Mouse (Mus musculus) G1E (cell line): ENCODE measurements around the gene Il2ra.

ENCODE experiments used
- CTCF ChIP-seq: IDR thresholded peaks from 2 replicates; pipeline ENCODE4 v1.5.1; 2012; ENCODE audit warnings: low read depth, low read length, inconsistent platforms, mixed read lengths
- GATA1 ChIP-seq: IDR thresholded peaks from 2 replicates; pipeline ENCODE4 v1.6.1; 2012; ENCODE audit warnings: borderline replicate concordance, low read length, inconsistent platforms, mixed read lengths
- POLR2AphosphoS5 ChIP-seq: IDR thresholded peaks from 2 replicates; pipeline ENCODE4 v1.6.1; 2012; ENCODE audit warnings: low read depth, low read length, inconsistent platforms; ENCODE audit not compliant: insufficient replicate concordance
- TAL1 ChIP-seq: conservative IDR thresholded peaks from 2 replicates; pipeline ENCODE4 v1.6.1; 2012; ENCODE audit warnings: low read depth, low read length, inconsistent platforms, mixed read lengths

- TF ChIP-seq CTCF (no peak), TAL1 (no peak), GATA1 (no peak), POLR2AphosphoS5 (no peak)
Measured at GRCm38 (mm10) chr2:11645297-11645696, 2.7 kb downstream of the Il2ra start.
